Mouse (Mus musculus) G1E (cell line): Measurements from ENCODE around the gene Tut7. TPM values are rescaled to one million over a fixed set of nuclear protein-coding genes. Genes with fewer than 3 reads are reported as not detected.
"Not testable (repeated sequence)": the region's sequence is repeated elsewhere in the genome, so short reads cannot be mapped to it uniquely, and the experiment has no call there.

Source experiments
- ATAC-seq: 2 replicates; pipeline ENCODE4 v1.8.0; 2016; ENCODE audit warnings: mild to moderate bottlenecking; ENCODE audit not compliant: insufficient number of reproducible peaks, poor library complexity, low FRiP score, severe bottlenecking; ENCODE audit errors: extremely low read depth
- DNase-seq: peaks from one replicate; pipeline ENCODE4 v3.0.0; 2012; ENCODE audit warnings: low spot score
- H3K27me3 ChIP-seq: 2 replicates; pipeline ENCODE4 v1.6.1; 2012; ENCODE audit warnings: mild to moderate bottlenecking, low read length, inconsistent platforms; ENCODE audit not compliant: insufficient read depth
- H3K36me3 ChIP-seq: replicated peaks from 2 replicates; pipeline ENCODE3; 2012; ENCODE audit warnings: mild to moderate bottlenecking, inconsistent platforms
- H3K4me1 ChIP-seq: 2 replicates; pipeline ENCODE4 v1.6.1; 2012; ENCODE audit warnings: low read depth, low read length, inconsistent platforms, mixed read lengths; ENCODE audit not compliant: insufficient read depth
- H3K4me3 ChIP-seq: 2 replicates; pipeline ENCODE4 v1.5.1; 2012; ENCODE audit warnings: low read depth, mild to moderate bottlenecking, inconsistent platforms, low read length, moderate library complexity, mixed read lengths
- H3K9me3 ChIP-seq: replicated peaks from 2 replicates; pipeline ENCODE4 v1.6.1; 2012; ENCODE audit warnings: inconsistent platforms
- CTCF ChIP-seq: IDR thresholded peaks from 2 replicates; pipeline ENCODE4 v1.5.1; 2012; ENCODE audit warnings: low read depth, low read length, inconsistent platforms, mixed read lengths
- GATA1 ChIP-seq: IDR thresholded peaks from 2 replicates; pipeline ENCODE4 v1.6.1; 2012; ENCODE audit warnings: borderline replicate concordance, low read length, inconsistent platforms, mixed read lengths
- GATA2 ChIP-seq: IDR thresholded peaks from 2 replicates; pipeline ENCODE4 v1.6.1; 2012; ENCODE audit warnings: low read depth, low read length, inconsistent platforms, borderline replicate concordance
- POLR2AphosphoS5 ChIP-seq: IDR thresholded peaks from 2 replicates; pipeline ENCODE4 v1.6.1; 2012; ENCODE audit warnings: low read depth, low read length, inconsistent platforms; ENCODE audit not compliant: insufficient replicate concordance
- TAL1 ChIP-seq: conservative IDR thresholded peaks from 2 replicates; pipeline ENCODE4 v1.6.1; 2012; ENCODE audit warnings: low read depth, low read length, inconsistent platforms, mixed read lengths
- polyA plus RNA-seq: library from polyadenylated mRNA; stranded (reverse); fragments of >175 nt; gene quantifications from 2 replicates; pipeline ENCODE4 v1.2.3, GENCODE M21; 2012
- total RNA-seq, 2 experiments: library from RNA; stranded (forward) in 1 of 2; stranded (reverse) in 1 of 2; fragments of 200-1000 nt in 1 of 2; fragments of >200 nt in 1 of 2; fragmentation: Nextera tagmentation in 1 of 2; gene quantifications; 2 replicates each; pipeline ENCODE4 v1.2.3; 2014 to 2017

Gene Tut7
- total and polyA plus RNA-seq, 3 experiments, result 66.1 to 232 (median 194) TPM

GRCm38 (mm10) chr13:59794786-59795185 lies 28.2 kb downstream of the Tut7 start:
- H3K9me3 ChIP-seq, result no peaks in the 10 kb centered on the region
- DNase-seq, result no peak
- no peak for ATAC-seq
- peaks cover 65% of the 10 kb centered on the region for H3K4me1 ChIP-seq
- no peak for TF ChIP-seq CTCF
- TF ChIP-seq GATA1, result no peak
- TF ChIP-seq GATA2, result no peak
- H3K36me3 ChIP-seq, result peaks cover 98% of the 10 kb centered on the region
- no peaks in the 10 kb centered on the region for H3K27me3 ChIP-seq
- no peak overlapping the region for H3K4me3 ChIP-seq

- H3K4me1 ChIP-seq, result peaks cover 7% of the 10 kb centered on the region; the same call in 1 of the 2 replicates
- no peaks in the 10 kb centered on the region for H3K27me3 ChIP-seq
- H3K4me3 ChIP-seq, result no peak within 1 kb of the TSS
- H3K9me3 ChIP-seq, result no peaks in the 10 kb centered on the region
- TF ChIP-seq POLR2AphosphoS5 (no peak), GATA2 (no peak), GATA1 (no peak), CTCF (no peak), TAL1 (no peak)
- peaks cover 98% of the 10 kb centered on the region for H3K36me3 ChIP-seq
- DNase-seq (no peak), ATAC-seq (no peak)
Observed at GRCm38 (mm10) chr13:59782145-59782544, 40.8 kb downstream of the Tut7 start, which contains the start of gene Gm49354. Gene Gm49354, minus strand, starts transcription at chr13:59782245.

GRCm38 (mm10) chr13:59779744-59780264 lies 43.1 kb downstream of the Tut7 start:
- not testable (repeated sequence) for DNase-seq, H3K9me3 ChIP-seq, H3K4me3 ChIP-seq, ATAC-seq, H3K27me3 ChIP-seq
- H3K4me1 ChIP-seq, result peaks cover 14% of the 10 kb centered on the region
- H3K36me3 ChIP-seq, result peaks cover 98% of the 10 kb centered on the region

- Histone ChIP-seq H3K36me3 (peaks cover 96% of the 10 kb centered on the region), H3K9me3 (no peaks in the 10 kb centered on the region), H3K27me3 (no peaks in the 10 kb centered on the region), H3K4me3 (no peak overlapping the region), H3K4me1 (peaks cover 16% of the 10 kb centered on the region)
- DNase-seq (no peak), ATAC-seq (peak; percentile 43; the same call in 1 of the 2 replicates)
- TF ChIP-seq GATA1 (no peak), CTCF (no peak), GATA2 (no peak), POLR2AphosphoS5 (no peak), TAL1 (no peak)
Observed at GRCm38 (mm10) chr13:59779213-59779612, 43.7 kb downstream of the Tut7 start.

- TF ChIP-seq CTCF, result no peak
- Histone ChIP-seq H3K27me3 (no peaks in the 10 kb centered on the region), H3K4me3 (no peak overlapping the region), H3K4me1 (peaks cover 49% of the 10 kb centered on the region), H3K36me3 (peaks cover 83% of the 10 kb centered on the region), H3K9me3 (no peaks in the 10 kb centered on the region)
- ATAC-seq (no peak), DNase-seq (no peak)
Observed at GRCm38 (mm10) chr13:59775168-59775567, 47.8 kb downstream of the Tut7 start.

GRCm38 (mm10) chr13:59771257-59771656 lies 51.7 kb downstream of the Tut7 start:
- DNase-seq, result peak; percentile 67
- peaks cover 67% of the 10 kb centered on the region for H3K4me1 ChIP-seq
- peaks cover 68% of the 10 kb centered on the region for H3K36me3 ChIP-seq

GRCm38 (mm10) chr13:59770847-59771246 lies 52.1 kb downstream of the Tut7 start:
- peaks cover 68% of the 10 kb centered on the region for H3K36me3 ChIP-seq
- peak overlapping the region; percentile 94; the same call in 1 of the 2 replicates for H3K4me3 ChIP-seq
- ATAC-seq (no peak), DNase-seq (no peak)
- H3K9me3 ChIP-seq, result no peaks in the 10 kb centered on the region
- no peaks in the 10 kb centered on the region for H3K27me3 ChIP-seq
- H3K4me1 ChIP-seq, result peaks cover 71% of the 10 kb centered on the region
- TF ChIP-seq CTCF, result no peak
- no peak for TF ChIP-seq TAL1
- no peak for TF ChIP-seq POLR2AphosphoS5
- no peak for TF ChIP-seq GATA2
- TF ChIP-seq GATA1, result no peak

More at GRCm38 (mm10) chr13:59771257-59771656, 51.7 kb downstream of the Tut7 start:
- peak; percentile 51 for ATAC-seq
- no peaks in the 10 kb centered on the region for H3K27me3 ChIP-seq
- H3K9me3 ChIP-seq, result no peaks in the 10 kb centered on the region
- TF ChIP-seq TAL1, result no peak
- TF ChIP-seq CTCF, result no peak
- no peak for TF ChIP-seq GATA2
- no peak for TF ChIP-seq POLR2AphosphoS5
- no peak for TF ChIP-seq GATA1
- peak overlapping the region; percentile 53; the same call in 1 of the 2 replicates for H3K4me3 ChIP-seq
